Mouse (Mus musculus) hindbrain, embryonic 11.5 days (tissue): ENCODE measurements around the gene Rnf126. TPM values are rescaled to one million over a fixed set of nuclear protein-coding genes. Genes with fewer than 3 reads are reported as not detected.
A peak's percentile ranks its signal among the peaks of the same experiment; 100 is the strongest.

Source experiments
- ATAC-seq: fragments of 200-750 bp; cut with Nextera tagmentation; 2 replicates; pipeline ENCODE4 v1.8.0; 2017; ENCODE audit warnings: mild to moderate bottlenecking, moderate TSS enrichment, moderate library complexity; ENCODE audit not compliant: low FRiP score
- DNase-seq: peaks from one replicate; pipeline ENCODE4 v3.0.0-alpha.2; 2015; ENCODE audit warnings: low spot score
- H3K27ac ChIP-seq: fragments of 300-500 bp; sonication (generic); 2 replicates; pipeline ENCODE4 v1.5.1; 2014; ENCODE audit warnings: mild to moderate bottlenecking, low read depth, low read length
- H3K27me3 ChIP-seq: fragments of 300-500 bp; sonication (generic); 2 replicates; pipeline ENCODE4 v1.6.1; 2014; ENCODE audit warnings: mild to moderate bottlenecking, low read length, moderate library complexity, mixed read lengths; ENCODE audit not compliant: control insufficient read depth, insufficient read depth
- H3K36me3 ChIP-seq: fragments of 300-500 bp; sonication (generic); 2 replicates; pipeline ENCODE4 v1.6.1; 2014; ENCODE audit warnings: mild to moderate bottlenecking, low read length, moderate library complexity, mixed read lengths; ENCODE audit not compliant: control insufficient read depth, insufficient read depth
- H3K4me1 ChIP-seq: fragments of 300-500 bp; sonication (generic); replicated peaks from 2 replicates; pipeline ENCODE4 v1.6.1; 2014; ENCODE audit warnings: low read length, mixed read lengths; ENCODE audit not compliant: control insufficient read depth, insufficient read depth
- H3K4me2 ChIP-seq: fragments of 300-500 bp; sonication (generic); replicated peaks from 2 replicates; pipeline ENCODE4 v1.6.1; 2014; ENCODE audit warnings: mild to moderate bottlenecking, low read depth, low read length
- H3K4me3 ChIP-seq: fragments of 300-500 bp; sonication (generic); 2 replicates; pipeline ENCODE4 v1.5.1; 2014; ENCODE audit warnings: low read depth, low read length
- H3K9ac ChIP-seq: fragments of 300-500 bp; sonication (generic); 2 replicates; pipeline ENCODE4 v1.6.1; 2014; ENCODE audit warnings: low read depth, low read length
- H3K9me3 ChIP-seq: fragments of 300-500 bp; sonication (generic); 2 replicates; pipeline ENCODE4 v1.6.1; 2016; ENCODE audit warnings: low read length; ENCODE audit not compliant: control insufficient read depth
- WGBS: fragments of 180-500 bp; shearing (Covaris S2); extraction: QIAGEN DNeasy Blood & Tissue Kit; methylation state at CpG from one replicate; pipeline ENCODE4 v1.1.7; 2014; 5-methylcytosine and 5-hydroxymethylcytosine counted together
- polyA plus RNA-seq: library from polyadenylated mRNA; unstranded; fragments of >200 nt; fragmentation: Nextera tagmentation; extraction: Ambion mirVana; gene quantifications from 2 replicates; pipeline ENCODE4 v1.2.1, GENCODE M21; 2014

Rnf126 gene
- polyA plus RNA-seq: 79.4 and 80.5 TPM in 2 replicates

- Histone ChIP-seq H3K27ac (peak within 1 kb of the TSS; percentile 92), H3K4me2 (peak within 1 kb of the TSS; percentile 75), H3K27me3 (no peaks in the 10 kb centered on the region), H3K9me3 (no peaks in the 10 kb centered on the region), H3K4me1 (peaks cover 12% of the 10 kb centered on the region), H3K9ac (peak within 1 kb of the TSS; percentile 96), H3K36me3 (no peaks in the 10 kb centered on the region), H3K4me3 (peak within 1 kb of the TSS; percentile 91)
- DNase-seq (peak; percentile 100), ATAC-seq (peak; percentile 94)
- WGBS: under 1% methylated on average over 91 of the region's 101 CpGs
Observed at GRCm38 (mm10) chr10:79766508-79767325, at the start of gene Rnf126. Gene Rnf126, minus strand, starts transcription at chr10:79766952.

GRCm38 (mm10) chr10:79815671-79816494 lies 49.1 kb upstream of the Rnf126 start:
- Histone ChIP-seq H3K9ac (no peak overlapping the region), H3K4me2 (no peak overlapping the region), H3K36me3 (peaks cover 13% of the 10 kb centered on the region), H3K9me3 (no peaks in the 10 kb centered on the region), H3K27ac (no peak overlapping the region), H3K4me1 (no peaks in the 10 kb centered on the region), H3K4me3 (no peak overlapping the region), H3K27me3 (no peaks in the 10 kb centered on the region)
- no peak for DNase-seq
- no peak for ATAC-seq
- 84% methylated on average over 12 of the region's 12 CpGs for WGBS

GRCm38 (mm10) chr10:79814271-79814842 lies 47.6 kb upstream of the Rnf126 start:
- no peak overlapping the region for H3K4me3 ChIP-seq
- no peak for DNase-seq
- ATAC-seq: no peak
- H3K4me1 ChIP-seq: no peaks in the 10 kb centered on the region
- no peak overlapping the region for H3K9ac ChIP-seq
- H3K9me3 ChIP-seq: no peaks in the 10 kb centered on the region
- H3K4me2 ChIP-seq: no peak overlapping the region
- peaks cover 8% of the 10 kb centered on the region for H3K36me3 ChIP-seq
- no peak overlapping the region for H3K27ac ChIP-seq
- WGBS: 85% methylated on average over 5 of the region's 5 CpGs
- H3K27me3 ChIP-seq: no peaks in the 10 kb centered on the region

GRCm38 (mm10) chr10:79811736-79812637 lies 45.2 kb upstream of the Rnf126 start:
- Histone ChIP-seq H3K27me3 (no peaks in the 10 kb centered on the region), H3K27ac (peak overlapping the region; percentile 40; the same call in 1 of the 2 replicates), H3K9me3 (no peaks in the 10 kb centered on the region), H3K9ac (no peak overlapping the region), H3K4me1 (no peaks in the 10 kb centered on the region), H3K4me3 (no peak overlapping the region), H3K4me2 (no peak overlapping the region), H3K36me3 (peaks cover 4% of the 10 kb centered on the region; the same call in 1 of the 2 replicates)
- peak; percentile 89 for DNase-seq
- 34% methylated on average over 15 of the region's 15 CpGs for WGBS
- ATAC-seq: peak; percentile 63

DNA sequence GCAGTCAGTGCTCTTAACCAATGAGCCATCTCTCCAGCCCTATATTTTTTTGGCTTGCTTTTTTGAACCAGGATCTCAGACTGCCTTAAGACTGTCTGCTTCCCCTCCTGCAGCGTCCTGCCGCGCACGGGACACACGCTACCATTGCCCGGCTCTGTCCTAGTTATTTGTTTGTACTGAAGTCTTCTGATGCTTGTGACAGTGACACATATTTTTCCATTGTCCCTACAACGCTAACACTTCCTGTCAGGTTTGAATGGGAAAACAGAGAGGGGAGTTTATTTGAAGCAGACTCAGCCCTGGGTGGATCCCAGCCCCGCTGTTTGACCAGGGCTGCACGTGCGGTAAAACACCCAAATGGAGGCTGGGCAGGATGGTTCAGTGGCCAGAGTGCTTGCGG lies 42.0 kb upstream of the Rnf126 start:
- Histone ChIP-seq H3K4me3 (no peak overlapping the region), H3K27me3 (no peaks in the 10 kb centered on the region), H3K4me1 (peaks cover 15% of the 10 kb centered on the region), H3K9me3 (no peaks in the 10 kb centered on the region), H3K9ac (no peak overlapping the region), H3K36me3 (0 out of 2 replicates have a peak, but pooled peaks cover 4% of the 10 kb centered on the region), H3K4me2 (no peak overlapping the region), H3K27ac (no peak overlapping the region)
- 93% methylated on average over 11 of the region's 11 CpGs for WGBS
- ATAC-seq (no peak), DNase-seq (no peak)

- H3K27me3 ChIP-seq: no peaks in the 10 kb centered on the region
- no peak overlapping the region for H3K4me2 ChIP-seq
- peaks cover 20% of the 10 kb centered on the region for H3K4me1 ChIP-seq
- no peak overlapping the region for H3K4me3 ChIP-seq
- H3K9me3 ChIP-seq: no peaks in the 10 kb centered on the region
- 57% methylated on average over 11 of the region's 11 CpGs for WGBS
- 0 out of 2 replicates have a peak, but pooled peaks cover 4% of the 10 kb centered on the region for H3K36me3 ChIP-seq
- H3K9ac ChIP-seq: no peak overlapping the region
- ATAC-seq: no peak
- no peak for DNase-seq
- peak overlapping the region; percentile 76 for H3K27ac ChIP-seq
Observed at GRCm38 (mm10) chr10:79807826-79808225, 41.1 kb upstream of the Rnf126 start.

DNA sequence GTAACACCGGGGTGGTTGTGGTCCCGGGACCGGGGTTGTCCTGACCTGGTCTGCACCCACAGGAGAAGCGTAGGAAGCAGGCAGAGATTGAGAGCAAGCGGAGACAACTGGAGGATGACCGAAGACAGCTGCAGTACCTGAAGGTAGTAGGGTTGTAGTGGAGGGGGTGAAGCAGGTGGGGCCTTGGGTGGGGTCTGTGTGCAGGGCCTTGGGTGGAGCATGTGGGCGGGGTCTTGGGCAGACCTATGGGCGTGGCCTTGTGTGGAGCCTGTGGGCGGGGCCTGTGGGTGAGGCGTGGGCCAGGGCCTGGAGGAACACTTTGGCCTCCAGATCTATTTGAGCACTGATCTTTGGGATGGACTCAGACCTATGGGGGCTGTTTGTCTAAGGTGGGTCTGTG lies 40.2 kb upstream of the Rnf126 start:
- Histone ChIP-seq H3K9me3 (no peaks in the 10 kb centered on the region), H3K4me3 (no peak overlapping the region), H3K36me3 (0 out of 2 replicates have a peak, but pooled peaks cover 4% of the 10 kb centered on the region), H3K27me3 (no peaks in the 10 kb centered on the region), H3K4me1 (peaks cover 28% of the 10 kb centered on the region), H3K27ac (no peak overlapping the region), H3K9ac (no peak overlapping the region), H3K4me2 (no peak overlapping the region)
- 78% methylated on average over 10 of the region's 10 CpGs for WGBS
- ATAC-seq (no peak), DNase-seq (no peak)

GRCm38 (mm10) chr10:79806331-79806730 lies 39.6 kb upstream of the Rnf126 start:
- H3K9me3 ChIP-seq: no peaks in the 10 kb centered on the region
- DNase-seq: no peak
- no peak for ATAC-seq
- no peak overlapping the region for H3K4me3 ChIP-seq
- H3K4me2 ChIP-seq: no peak overlapping the region
- no peak overlapping the region for H3K27ac ChIP-seq
- H3K27me3 ChIP-seq: no peaks in the 10 kb centered on the region
- 0 out of 2 replicates have a peak, but pooled peaks cover 4% of the 10 kb centered on the region for H3K36me3 ChIP-seq
- no peak overlapping the region for H3K9ac ChIP-seq
- WGBS: 91% methylated on average over 9 of the region's 9 CpGs
- peaks cover 31% of the 10 kb centered on the region for H3K4me1 ChIP-seq
